Mouse (Mus musculus) kidney, adult 9 months (tissue): Measurements from ENCODE around the gene Mink1.
"Not testable (repeated sequence)": the region's sequence is repeated elsewhere in the genome, so short reads cannot be mapped to it uniquely, and the experiment has no call there.

Experiments
- DNase-seq: peaks from one replicate; pipeline ENCODE4 v3.0.0; 2022

Gene Mink1

GRCm38 (mm10) chr11:70562287-70562994 is at the start of gene Mink1:
Gene Mink1 (plus strand): TSS chr11:70562881.
- peak; percentile 95 for DNase-seq

- DNase-seq: no peak
These were observed 49.2 kb upstream of the Mink1 start for GRCm38 (mm10) chr11:70513520-70513919.

- DNase-seq: no peak
These were observed 48.4 kb upstream of the Mink1 start, which contains the start of gene Vmo1 for GRCm38 (mm10) chr11:70514288-70514687. Gene Vmo1 (minus strand): TSS chr11:70514616.

- peak; percentile 72 for DNase-seq
These were observed 46.3 kb upstream of the Mink1 start for GRCm38 (mm10) chr11:70516352-70516751.

- no peak for DNase-seq
These were observed 44.2 kb upstream of the Mink1 start for GRCm38 (mm10) chr11:70518436-70518835.

- no peak for DNase-seq
These were observed 43.8 kb upstream of the Mink1 start, which contains the start of gene Gltpd2 for GRCm38 (mm10) chr11:70518923-70519322. Gene Gltpd2 (plus strand): TSS chr11:70519196.

GRCm38 (mm10) chr11:70520178-70520769 is 42.4 kb upstream of the Mink1 start:
- DNase-seq: no peak

- DNase-seq: not testable (repeated sequence)
These were observed 39.2 kb upstream of the Mink1 start for GRCm38 (mm10) chr11:70523306-70523989.

- DNase-seq: no peak
These were observed 37.9 kb upstream of the Mink1 start for GRCm38 (mm10) chr11:70524782-70525181.

- peak; percentile 96 for DNase-seq
These were observed 37.5 kb upstream of the Mink1 start, which contains the start of gene Psmb6 for GRCm38 (mm10) chr11:70525184-70525678. Gene Psmb6 (plus strand): TSS chr11:70525367.

GRCm38 (mm10) chr11:70525726-70526125 is 37.0 kb upstream of the Mink1 start:
- no peak for DNase-seq

- no peak for DNase-seq
These were observed 36.5 kb upstream of the Mink1 start for GRCm38 (mm10) chr11:70526211-70526610.

- DNase-seq: no peak
These were observed 34.1 kb upstream of the Mink1 start for GRCm38 (mm10) chr11:70528610-70529009.

GRCm38 (mm10) chr11:70531065-70531464 is 31.6 kb upstream of the Mink1 start:
- not testable (repeated sequence) for DNase-seq

GRCm38 (mm10) chr11:70532839-70533238 is 29.8 kb upstream of the Mink1 start, which contains the start of gene Gm40193:
Gene Gm40193 (minus strand): TSS chr11:70532939.
- no peak for DNase-seq

- no peak for DNase-seq
These were observed 23.3 kb upstream of the Mink1 start for GRCm38 (mm10) chr11:70539423-70539822.

GRCm38 (mm10) chr11:70539877-70540587 is 22.6 kb upstream of the Mink1 start, which contains the start of gene Pld2:
Gene Pld2 (plus strand): TSS chr11:70540064.
- peak; percentile 90 for DNase-seq

- DNase-seq: no peak
These were observed 21.8 kb upstream of the Mink1 start for GRCm38 (mm10) chr11:70540928-70541327.

GRCm38 (mm10) chr11:70541415-70541814 is 21.3 kb upstream of the Mink1 start:
- DNase-seq: no peak

- no peak for DNase-seq
These were observed 18.2 kb upstream of the Mink1 start for GRCm38 (mm10) chr11:70544496-70544895.

GRCm38 (mm10) chr11:70551526-70551925 is 11.2 kb upstream of the Mink1 start:
- no peak for DNase-seq

- DNase-seq: no peak
These were observed 8.7 kb upstream of the Mink1 start for GRCm38 (mm10) chr11:70553940-70554339.

GRCm38 (mm10) chr11:70557545-70557944 is 5.1 kb upstream of the Mink1 start:
- DNase-seq: no peak
